In genomic region chr6:89462223-89462760, GRCm38 (mm10) we compare ENCODE assay signal across 13 mouse cellular contexts.
DNase-seq lines count a peak whose midpoint lies in the region; ATAC-seq and TF ChIP-seq lines count a peak whose summit lies in the region.
"Had no signal": no experiment of that assay in that cellular context is flagged by ENCODE, and none has a peak within 500 bp of the region (broad histone marks: within the 10 kb centered on the region; RNA-seq: fewer than 3 reads in every experiment).

No protein-coding gene starts in this region.

- intact Hi-C loops in heart, adult 2 months (cut with DNase I): loop anchor here (10.0 kb wide), 1 partner anchor 537 kb away; no protein-coding TSS in a partner anchor

- no peaks in the 10 kb centered on the region for H3K79me2 ChIP-seq in heart, adult 2 months (replicated peaks; ENCODE audit: control insufficient read depth, insufficient read depth, low read length)

- 51% methylated on average over 2 of the region's 2 CpGs for WGBS in heart, adult 2 months
- WGBS in lung, postnatal 0 days: 51% methylated on average over 2 of the region's 2 CpGs
- 64% methylated on average over 2 of the region's 2 CpGs for WGBS in small intestine, adult 2 months

- H3K27me3 ChIP-seq in heart, adult 2 months (ENCODE audit: control insufficient read depth, insufficient read depth, low read length): no peaks in the 10 kb centered on the region
- no peaks in the 10 kb centered on the region for H3K27me3 ChIP-seq in lung, postnatal 0 days (replicated peaks; ENCODE audit: insufficient read depth, low read length)
- H3K27me3 ChIP-seq in small intestine, adult 2 months (ENCODE audit: control insufficient read depth, insufficient read depth, low read length): no peaks in the 10 kb centered on the region

- no peak overlapping the region for H3K4me2 ChIP-seq in lung, postnatal 0 days (replicated peaks; ENCODE audit: low read depth, low read length)

- TF ChIP-seq POLR2A in heart, adult 2 months (IDR thresholded peaks at IDR 0.05; ENCODE audit: insufficient read depth, low read depth, low read length): no peak
- TF ChIP-seq POLR2A in small intestine, adult 2 months (IDR thresholded peaks at IDR 0.05; ENCODE audit: low read depth, low read length): no peak

- H3K4me1 ChIP-seq in heart, adult 2 months (ENCODE audit: control insufficient read depth, insufficient read depth, low read length): peaks cover 5% of the 10 kb centered on the region
- H3K4me1 ChIP-seq in lung, postnatal 0 days (ENCODE audit: insufficient read depth, low read depth, low read length): peaks cover 22% of the 10 kb centered on the region; the same call in 1 of the 2 replicates
- H3K4me1 ChIP-seq in small intestine, adult 2 months (ENCODE audit: control insufficient read depth, insufficient read depth, insufficient read length, low read length): peaks cover 2% of the 10 kb centered on the region; the same call in 1 of the 2 replicates

- no peak for DNase-seq in heart, adult 2 months
- no peak for DNase-seq in heart, adult 8-10 months (ENCODE audit: low spot score)
- peak; percentile 41 for DNase-seq in lung, postnatal 0 days (ENCODE audit: low spot score)
- no peak for DNase-seq in lung, adult 18-20 months
- DNase-seq in cerebellum, adult 9-10 months: peak; percentile 66
- no peak for DNase-seq in testis, postnatal 10 days (ENCODE audit: low spot score)
- no peak for DNase-seq in thymus, adult 18-20 months
- DNase-seq: adrenal gland, postnatal 25 days; heart, postnatal 36 days; kidney, adult 18-20 months; right cerebral cortex, postnatal 14 days had no signal

- peak overlapping the region; percentile 16; the same call in 1 of the 2 replicates for H3K27ac ChIP-seq in heart, adult 2 months
- H3K27ac ChIP-seq in lung, postnatal 0 days (ENCODE audit: low read length): peak overlapping the region; percentile 7; the same call in 1 of the 2 replicates
- 0 out of 2 replicates have a peak overlapping the region, but pooled peaks have one; percentile 2 for H3K27ac ChIP-seq in small intestine, adult 2 months (ENCODE audit: insufficient read depth, low read depth, low read length)

- no peak overlapping the region for H3K4me3 ChIP-seq in heart, adult 2 months
- no peak overlapping the region for H3K4me3 ChIP-seq in lung, postnatal 0 days (ENCODE audit: low read depth, low read length)
- no peak overlapping the region for H3K4me3 ChIP-seq in small intestine, adult 2 months (ENCODE audit: low read depth, low read length)
- H3K4me3 ChIP-seq: layer of hippocampus, adult 2 months had no signal

- TF ChIP-seq CTCF in heart, adult 2 months (IDR thresholded peaks at IDR 0.05): no peak
- no peak for TF ChIP-seq CTCF in lung, postnatal 0 days (IDR thresholded peaks at IDR 0.05)
- TF ChIP-seq CTCF in small intestine, adult 2 months (IDR thresholded peaks at IDR 0.05; ENCODE audit: extremely low read depth, insufficient read length, insufficient replicate concordance, low read depth, low read length): no peak

- no peaks in the 10 kb centered on the region for H3K36me3 ChIP-seq in heart, adult 2 months (ENCODE audit: control insufficient read depth, insufficient read depth, low read length)
- H3K36me3 ChIP-seq in lung, postnatal 0 days (ENCODE audit: insufficient read depth, low read length): no peaks in the 10 kb centered on the region
- H3K36me3 ChIP-seq in small intestine, adult 2 months (ENCODE audit: control insufficient read depth, insufficient read depth, low read length): no peaks in the 10 kb centered on the region

- H3K9me3 ChIP-seq in lung, postnatal 0 days (ENCODE audit: low read length): no peaks in the 10 kb centered on the region

- ATAC-seq in lung, postnatal 0 days: peak; percentile 8; the same call in 1 of the 2 replicates

- H3K9ac ChIP-seq in heart, adult 2 months (ENCODE audit: low read depth, low read length): no peak overlapping the region
- no peak overlapping the region for H3K9ac ChIP-seq in lung, postnatal 0 days (replicated peaks; ENCODE audit: low read depth)

- no peak for TF ChIP-seq EP300 in heart, adult 2 months (IDR thresholded peaks at IDR 0.05; ENCODE audit: insufficient read depth, low read depth, low read length)
- no peak for TF ChIP-seq EP300 in lung, postnatal 0 days (IDR thresholded peaks at IDR 0.05)

Comparison
In these comparisons a context has a peak if more than half of its experiments do, and no peak if none do; other contexts are left out.
1. DNase-seq: peak in lung, postnatal 0 days (single experiment) and cerebellum, adult 9-10 months (single experiment); none in heart, adult 2 months (0 of 2), heart, adult 8-10 months (single experiment), lung, adult 18-20 months (0 of 2), testis, postnatal 10 days (single experiment) and thymus, adult 18-20 months (0 of 2).
2. Peak in every context shown above with its lines, with median percentiles within 50 percentile points of each other: H3K27ac ChIP-seq.